Mouse (Mus musculus): Measurements from ENCODE around the gene Gm3409. TPM values are rescaled to one million over a fixed set of nuclear protein-coding genes. Genes with fewer than 3 reads are reported as not detected.

Gene Gm3409
- polyA plus RNA-seq (2015; fragmentation: Nextera tagmentation; extraction: Ambion mirVana) = not detected in 2 replicates

GRCm38 (mm10) chr5:146537347-146537746, at the start of gene Gm3409:
Gm3409 (plus strand) TSS chr5:146537647.

GRCm38 (mm10) chr5:146491063-146491462, 46.4 kb upstream of the Gm3409 start, which contains the start of gene Gm6370:
Gm6370 (plus strand) TSS chr5:146491363.

GRCm38 (mm10) chr5:146502099-146502498, 35.3 kb upstream of the Gm3409 start, which contains the start of gene 4930449I24Rik:
4930449I24Rik (plus strand) TSS chr5:146502399.

GRCm38 (mm10) chr5:146513823-146514222, 23.6 kb upstream of the Gm3409 start, which contains the start of gene Gm3402:
Gm3402 (plus strand) TSS chr5:146514123.

GRCm38 (mm10) chr5:146525501-146525900, 11.9 kb upstream of the Gm3409 start, which contains the start of gene Gm3404:
Gm3404 (plus strand) TSS chr5:146525801.

GRCm38 (mm10) chr5:146555836-146556235, 18.4 kb downstream of the Gm3409 start, which contains the start of gene Gm3415:
Gm3415 (plus strand) TSS chr5:146556136.

GRCm38 (mm10) chr5:146584478-146585306, 47.2 kb downstream of the Gm3409 start, which contains the start of gene Gpr12:
Gpr12 (minus strand) TSS chr5:146585239.

Other genes with a start within 250 kb of the Gm3409 start
- gene Wasf3, start 152.7 kb upstream of the Gm3409 start, polyA plus RNA-seq (2015; fragmentation: Nextera tagmentation; extraction: Ambion mirVana) = 20.2 and 21.5 TPM in 2 replicates
- not detected in 2 replicates for gene Gm6408, start 55.7 kb upstream of the Gm3409 start, polyA plus RNA-seq (2015; fragmentation: Nextera tagmentation; extraction: Ambion mirVana)
- not detected in 2 replicates for gene Gm6370, start 46.3 kb upstream of the Gm3409 start, polyA plus RNA-seq (2015; fragmentation: Nextera tagmentation; extraction: Ambion mirVana)
- gene 4930449I24Rik, start 35.2 kb upstream of the Gm3409 start, polyA plus RNA-seq (2015; fragmentation: Nextera tagmentation; extraction: Ambion mirVana) = not detected in 2 replicates
- gene Gm3402, start 23.5 kb upstream of the Gm3409 start, polyA plus RNA-seq (2015; fragmentation: Nextera tagmentation; extraction: Ambion mirVana) = not detected in 2 replicates
- not detected in 2 replicates for gene Gm3404, start 11.8 kb upstream of the Gm3409 start, polyA plus RNA-seq (2015; fragmentation: Nextera tagmentation; extraction: Ambion mirVana)
- not detected in 2 replicates for gene Gm3415, start 18.5 kb downstream of the Gm3409 start, polyA plus RNA-seq (2015; fragmentation: Nextera tagmentation; extraction: Ambion mirVana)
- gene Gpr12, start 47.6 kb downstream of the Gm3409 start, polyA plus RNA-seq (2015; fragmentation: Nextera tagmentation; extraction: Ambion mirVana) = 26.6 and 31.3 TPM in 2 replicates